Mouse (Mus musculus): Measurements from ENCODE around the gene Tcstv3. TPM values are rescaled to one million over a fixed set of nuclear protein-coding genes. Genes with fewer than 3 reads are reported as not detected.

The Tcstv3 gene
- polyA plus RNA-seq (2015; fragmentation: Nextera tagmentation; extraction: Ambion mirVana): not detected in 2 replicates

GRCm38 (mm10) chr13:120316578-120316977 is at the start of gene Tcstv3:
Gene Tcstv3 (plus strand): TSS chr13:120316878.

GRCm38 (mm10) chr13:120299991-120300442 is 16.7 kb upstream of the Tcstv3 start, which contains the start of gene BC147527:
Gene BC147527 (plus strand): TSS chr13:120300392.

Other genes with a start within 250 kb of the Tcstv3 start
- gene Gm20767, start 176.6 kb upstream of the Tcstv3 start, polyA plus RNA-seq (2015; fragmentation: Nextera tagmentation; extraction: Ambion mirVana): not detected in 2 replicates
- gene Gm21818, start 144.4 kb upstream of the Tcstv3 start, polyA plus RNA-seq (2015; fragmentation: Nextera tagmentation; extraction: Ambion mirVana): not detected in 2 replicates
- gene Gm21762, start 100.9 kb upstream of the Tcstv3 start, polyA plus RNA-seq (2015; fragmentation: Nextera tagmentation; extraction: Ambion mirVana): not detected in 2 replicates
- gene Gm21731, start 77.8 kb upstream of the Tcstv3 start, polyA plus RNA-seq (2015; fragmentation: Nextera tagmentation; extraction: Ambion mirVana): not detected in 2 replicates
- gene AF067061, start 53.8 kb upstream of the Tcstv3 start, polyA plus RNA-seq (2015; fragmentation: Nextera tagmentation; extraction: Ambion mirVana): not detected in 2 replicates
- 0.23 TPM in 1 of 2 replicates, not detected in the other for gene BC147527, start 16.5 kb upstream of the Tcstv3 start, polyA plus RNA-seq (2015; fragmentation: Nextera tagmentation; extraction: Ambion mirVana)